Mouse (Mus musculus) stomach, embryonic 16.5 days (tissue): ENCODE measurements at regions not wholly inside any gene's neighbourhood (a gene's known extent, or its start where the extent isn't known, plus 50 kb on each side); places are given as distances from the start of the nearest gene placed in this dataset.

Experiments used
- ATAC-seq: fragments of 200-750 bp; cut with Nextera tagmentation; 2 replicates; pipeline ENCODE4 v1.8.0; 2017; ENCODE audit warnings: moderate number of reproducible peaks, moderate TSS enrichment; ENCODE audit not compliant: insufficient read depth, low FRiP score
- H3K27ac ChIP-seq: fragments of 300-500 bp; sonication (generic); 2 replicates; pipeline ENCODE4 v1.5.1; 2014; ENCODE audit warnings: low read length
- H3K27me3 ChIP-seq: fragments of 300-500 bp; sonication (generic); 2 replicates; pipeline ENCODE4 v1.6.1; 2014; ENCODE audit warnings: low read length, control low read depth, mixed read lengths; ENCODE audit not compliant: control insufficient read depth, insufficient read depth
- H3K36me3 ChIP-seq: fragments of 300-500 bp; sonication (generic); 2 replicates; pipeline ENCODE4 v1.6.1; 2014; ENCODE audit warnings: low read length; ENCODE audit not compliant: control insufficient read depth, insufficient read depth
- H3K4me1 ChIP-seq: fragments of 300-500 bp; sonication (generic); 2 replicates; pipeline ENCODE4 v1.6.1; 2014; ENCODE audit warnings: low read length, control low read depth, mixed read lengths; ENCODE audit not compliant: control insufficient read depth, insufficient read depth
- H3K4me2 ChIP-seq: fragments of 300-500 bp; sonication (generic); 2 replicates; pipeline ENCODE4 v1.6.1; 2014; ENCODE audit warnings: low read depth, low read length, mixed read lengths
- H3K4me3 ChIP-seq: fragments of 300-500 bp; sonication (generic); replicated peaks from 2 replicates; pipeline ENCODE4 v1.5.1; 2014; ENCODE audit warnings: mild to moderate bottlenecking, low read length
- H3K9ac ChIP-seq: fragments of 300-500 bp; sonication (generic); 2 replicates; pipeline ENCODE4 v1.6.1; 2014; ENCODE audit warnings: low read length
- H3K9me3 ChIP-seq: fragments of 300-500 bp; sonication (generic); replicated peaks from 2 replicates; pipeline ENCODE4 v1.6.1; 2016; ENCODE audit warnings: low read length, control low read depth; ENCODE audit not compliant: control insufficient read depth
- WGBS: fragments of 180-500 bp; shearing (Covaris S2); extraction: QIAGEN DNeasy Blood & Tissue Kit; methylation state at CpG from one replicate; pipeline ENCODE4 v1.1.7; 2014; 5-methylcytosine and 5-hydroxymethylcytosine counted together

GRCm38 (mm10) chr7:36874004-36874403 lies 176.1 kb downstream of the Tshz3 start:
- Histone ChIP-seq H3K4me2 (no peak overlapping the region), H3K27me3 (no peaks in the 10 kb centered on the region), H3K4me3 (no peak overlapping the region), H3K9me3 (no peaks in the 10 kb centered on the region), H3K36me3 (no peaks in the 10 kb centered on the region), H3K9ac (no peak overlapping the region), H3K27ac (no peak overlapping the region), H3K4me1 (0 out of 2 replicates have a peak, but pooled peaks cover 6% of the 10 kb centered on the region)
- 67% methylated on average over 5 of the region's 5 CpGs for WGBS
- ATAC-seq, result no peak

- H3K9me3 ChIP-seq, result no peaks in the 10 kb centered on the region
- no peak overlapping the region for H3K4me3 ChIP-seq
- H3K36me3 ChIP-seq, result no peaks in the 10 kb centered on the region
- H3K9ac ChIP-seq, result no peak overlapping the region
- no peak overlapping the region for H3K4me2 ChIP-seq
- no peak for ATAC-seq
- H3K4me1 ChIP-seq, result 0 out of 2 replicates have a peak, but pooled peaks cover 6% of the 10 kb centered on the region
- 18% methylated on average over 7 of the region's 7 CpGs for whole genome bisulfite sequencing
- H3K27ac ChIP-seq, result no peak overlapping the region
- no peaks in the 10 kb centered on the region for H3K27me3 ChIP-seq
Observed at GRCm38 (mm10) chr7:36877686-36878085, 179.8 kb downstream of the Tshz3 start.

- Histone ChIP-seq H3K4me3 (no peak overlapping the region), H3K4me1 (peaks cover 5% of the 10 kb centered on the region), H3K9ac (no peak overlapping the region), H3K27me3 (no peaks in the 10 kb centered on the region), H3K36me3 (no peaks in the 10 kb centered on the region), H3K9me3 (0 out of 2 replicates have a peak, but pooled peaks cover 5% of the 10 kb centered on the region), H3K27ac (no peak overlapping the region), H3K4me2 (no peak overlapping the region)
- WGBS, result 36% methylated on average over 18 of the region's 18 CpGs
- peak; percentile 39; the same call in 1 of the 2 replicates for ATAC-seq
Observed at GRCm38 (mm10) chr7:36892776-36893500, 195.0 kb downstream of the Tshz3 start.

GRCm38 (mm10) chr7:36896339-36896738 lies 198.4 kb downstream of the Tshz3 start:
- no peak for ATAC-seq
- H3K27me3 ChIP-seq, result no peaks in the 10 kb centered on the region
- no peak overlapping the region for H3K4me3 ChIP-seq
- 59% methylated on average over 12 of the region's 12 CpGs for WGBS
- H3K9ac ChIP-seq, result no peak overlapping the region
- H3K9me3 ChIP-seq, result no peaks in the 10 kb centered on the region
- no peak overlapping the region for H3K27ac ChIP-seq
- peaks cover 5% of the 10 kb centered on the region for H3K4me1 ChIP-seq
- H3K36me3 ChIP-seq, result no peaks in the 10 kb centered on the region
- H3K4me2 ChIP-seq, result no peak overlapping the region

- Histone ChIP-seq H3K4me2 (no peak overlapping the region), H3K27me3 (no peaks in the 10 kb centered on the region), H3K27ac (no peak overlapping the region), H3K9me3 (no peaks in the 10 kb centered on the region), H3K36me3 (no peaks in the 10 kb centered on the region), H3K4me3 (no peak overlapping the region), H3K9ac (no peak overlapping the region), H3K4me1 (peaks cover 5% of the 10 kb centered on the region)
- ATAC-seq, result no peak
- 52% methylated on average over 5 of the region's 5 CpGs for WGBS
Observed at GRCm38 (mm10) chr7:36901537-36901936, 203.6 kb downstream of the Tshz3 start.

- 76% methylated on average over 3 of the region's 3 CpGs for WGBS
- H3K27ac ChIP-seq, result no peak overlapping the region
- H3K27me3 ChIP-seq, result no peaks in the 10 kb centered on the region
Observed at GRCm38 (mm10) chr7:36913304-36913703, 215.4 kb downstream of the Tshz3 start.

GRCm38 (mm10) chr7:36914261-36914660 lies 216.3 kb downstream of the Tshz3 start:
- Histone ChIP-seq H3K27ac (no peak overlapping the region), H3K9me3 (no peaks in the 10 kb centered on the region), H3K27me3 (no peaks in the 10 kb centered on the region), H3K9ac (no peak overlapping the region), H3K4me1 (no peaks in the 10 kb centered on the region), H3K4me3 (no peak overlapping the region), H3K4me2 (no peak overlapping the region), H3K36me3 (no peaks in the 10 kb centered on the region)
- no peak for ATAC-seq
- 48% methylated on average over 9 of the region's 9 CpGs for WGBS

More at GRCm38 (mm10) chr7:36913304-36913703, 215.4 kb downstream of the Tshz3 start:
- no peak for ATAC-seq
- no peak overlapping the region for H3K4me3 ChIP-seq
- no peaks in the 10 kb centered on the region for H3K36me3 ChIP-seq
- H3K9me3 ChIP-seq, result no peaks in the 10 kb centered on the region
- no peak overlapping the region for H3K9ac ChIP-seq
- no peaks in the 10 kb centered on the region for H3K4me1 ChIP-seq
- no peak overlapping the region for H3K4me2 ChIP-seq

- H3K36me3 ChIP-seq, result no peaks in the 10 kb centered on the region
- no peaks in the 10 kb centered on the region for H3K27me3 ChIP-seq
- no peak overlapping the region for H3K27ac ChIP-seq
- no peak for ATAC-seq
- no peak overlapping the region for H3K9ac ChIP-seq
- no peaks in the 10 kb centered on the region for H3K9me3 ChIP-seq
- no peaks in the 10 kb centered on the region for H3K4me1 ChIP-seq
- WGBS, result 55% methylated on average over 5 of the region's 5 CpGs
- H3K4me2 ChIP-seq, result no peak overlapping the region
- H3K4me3 ChIP-seq, result no peak overlapping the region
Observed at GRCm38 (mm10) chr7:36915171-36915570, 217.3 kb downstream of the Tshz3 start.

- ATAC-seq, result no peak
- Histone ChIP-seq H3K9ac (no peak overlapping the region), H3K4me2 (no peak overlapping the region), H3K4me3 (no peak overlapping the region), H3K27me3 (no peaks in the 10 kb centered on the region), H3K4me1 (no peaks in the 10 kb centered on the region), H3K36me3 (no peaks in the 10 kb centered on the region), H3K27ac (no peak overlapping the region), H3K9me3 (no peaks in the 10 kb centered on the region)
- 39% methylated on average over 9 of the region's 9 CpGs for WGBS
Observed at GRCm38 (mm10) chr7:36917011-36917410, 219.1 kb downstream of the Tshz3 start.
